In the genomic region with DNA sequence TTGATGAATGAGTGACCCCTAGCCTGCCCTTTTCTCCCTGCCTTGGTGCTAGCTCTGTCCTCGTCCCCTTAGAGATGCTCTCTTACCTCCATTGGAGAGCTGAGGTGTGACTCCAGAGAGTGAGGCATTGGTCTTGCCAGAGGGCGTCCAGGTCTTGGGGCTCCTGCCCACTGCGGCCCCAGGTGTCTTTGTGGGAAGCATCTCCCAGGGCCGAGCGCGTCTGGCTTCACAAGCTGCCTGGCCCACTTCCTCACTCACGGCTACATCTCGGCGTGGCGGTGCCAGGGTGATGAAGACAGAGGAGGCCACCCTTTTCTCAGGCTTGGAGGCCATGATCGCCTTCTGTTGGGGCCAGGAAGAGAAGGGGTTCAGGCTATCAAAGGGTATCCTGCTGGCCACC, we compare ENCODE assay signal across 29 mouse cellular contexts. TPM values are rescaled to one million over a fixed set of nuclear protein-coding genes. Genes with fewer than 3 reads are reported as not detected.
"Had no signal": no experiment of that assay in that cellular context is flagged by ENCODE, and none has a peak within 500 bp of the region (broad histone marks: within the 10 kb centered on the region; RNA-seq: fewer than 3 reads in every experiment).

No protein-coding gene starts in this region.

- H3K27ac ChIP-seq: embryonic facial prominence, embryonic 12.5 days; embryonic facial prominence, embryonic 13.5 days; embryonic facial prominence, embryonic 15.5 days; forebrain, embryonic 10.5 days; forebrain, embryonic 12.5 days; forebrain, embryonic 13.5 days; forebrain, embryonic 15.5 days; gastrocnemius, adult 2 months; heart, embryonic 10.5 days had no signal

- H3K36me3 ChIP-seq: forebrain, embryonic 12.5 days; forebrain, embryonic 15.5 days had no signal

- DNase-seq: cerebellum, adult 2 months; cerebellum, adult 8-10 months; cerebellum, adult 9-10 months; cerebellum, adult 9-11 months; cerebellum, postnatal 25 days; cerebellum, postnatal 36 days; embryo, embryonic 11 days; forebrain, postnatal 0 days; gastrocnemius, postnatal 10 days; gastrocnemius, postnatal 14 days; gastrocnemius, postnatal 25 days; gastrocnemius, postnatal 36 days; heart, adult 18-20 months had no signal

- H3K9ac ChIP-seq: embryonic facial prominence, embryonic 12.5 days; embryonic facial prominence, embryonic 13.5 days; embryonic facial prominence, embryonic 15.5 days; forebrain, embryonic 12.5 days; forebrain, embryonic 13.5 days; forebrain, embryonic 15.5 days; forebrain, postnatal 0 days had no signal

- H3K9me3 ChIP-seq: embryonic facial prominence, embryonic 12.5 days; embryonic facial prominence, embryonic 13.5 days; embryonic facial prominence, embryonic 15.5 days; forebrain, embryonic 10.5 days; forebrain, embryonic 12.5 days; forebrain, embryonic 13.5 days; forebrain, embryonic 15.5 days; heart, embryonic 10.5 days had no signal

- H3K4me2 ChIP-seq: embryonic facial prominence, embryonic 12.5 days; embryonic facial prominence, embryonic 13.5 days; embryonic facial prominence, embryonic 15.5 days; forebrain, embryonic 12.5 days; forebrain, embryonic 13.5 days; forebrain, embryonic 15.5 days; heart, embryonic 11.5 days had no signal

- H3K27me3 ChIP-seq: embryonic facial prominence, embryonic 12.5 days; embryonic facial prominence, embryonic 13.5 days; embryonic facial prominence, embryonic 15.5 days had no signal

- ATAC-seq: forebrain, embryonic 13.5 days; forebrain, embryonic 14.5 days; forebrain, embryonic 15.5 days; forebrain, embryonic 16.5 days; forebrain, postnatal 0 days had no signal

- H3K4me3 ChIP-seq: embryonic facial prominence, embryonic 12.5 days; embryonic facial prominence, embryonic 13.5 days; embryonic facial prominence, embryonic 15.5 days; erythroblast, embryonic 14.5 days; forebrain, embryonic 10.5 days; forebrain, embryonic 12.5 days; forebrain, embryonic 13.5 days; forebrain, embryonic 15.5 days; gastrocnemius, adult 2 months; heart, embryonic 10.5 days had no signal

RNA-seq across cellular contexts. Expression of gene Fblim1, which starts 10.8 kb away (rescaled TPM):
- total RNA-seq: common myeloid progenitor, adult 5-6 weeks had no signal

RNA-seq across cellular contexts. Expression of gene Tmem82, which starts 23.3 kb away (rescaled TPM):
- polyA plus RNA-seq: forebrain, embryonic 14.5 days had no signal

RNA-seq across cellular contexts. Expression of gene Slc25a34, which starts 28.5 kb away (rescaled TPM):
- total RNA-seq: granulocyte monocyte progenitor cell, adult 5-6 weeks had no signal
- polyA plus RNA-seq: embryonic facial prominence, embryonic 12.5 days; embryonic facial prominence, embryonic 13.5 days; erythroblast, embryonic 14.5 days; forebrain, embryonic 10.5 days; forebrain, embryonic 11.5 days; forebrain, embryonic 12.5 days; forebrain, embryonic 14.5 days; heart, embryonic 11.5 days had no signal
